Mouse (Mus musculus): ENCODE data around the gene Ambra1.

DNA sequence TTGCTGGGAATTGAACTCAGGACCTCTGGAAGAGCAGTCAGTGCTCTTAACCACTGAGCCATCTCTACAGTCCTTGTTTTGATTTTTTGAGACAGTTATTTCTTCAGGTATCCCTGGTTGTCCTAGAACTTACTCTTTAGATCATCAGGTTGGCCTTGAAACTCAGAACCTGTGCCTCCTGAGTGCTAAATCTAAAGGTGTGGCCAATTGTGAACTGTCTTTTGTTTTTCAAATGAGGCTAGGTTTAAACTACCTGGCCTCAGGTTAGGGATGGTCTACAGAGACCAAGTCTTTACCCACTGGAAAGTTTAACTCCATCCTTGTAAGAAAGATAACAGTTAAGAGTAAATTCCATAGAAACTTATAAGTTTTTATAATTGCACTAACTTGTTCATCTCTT is 23.5 kb upstream of the Ambra1 start:
- TF ChIP-seq CTCF (IDR thresholded peaks at IDR 0.05; ENCODE audit: borderline replicate concordance, insufficient read depth, low read depth, low read length) (no peak), POLR2A (IDR thresholded peaks at IDR 0.05; ENCODE audit: borderline replicate concordance, insufficient read depth, low read length) (no peak)
